Mouse (Mus musculus): ENCODE data around the gene En1. TPM values are rescaled to one million over a fixed set of nuclear protein-coding genes. Genes with fewer than 3 reads are reported as not detected.

En1 gene
- 1 to 10 TPM; 5.5 to 9.9 TPM for total RNA-seq (2021)
- long read RNA-seq, experiment 1, partial matches to known transcripts = 0 of 4 reads
- long read RNA-seq, experiment 1, other reads (novel, unspliced or antisense) = 0 of 4 reads
- long read RNA-seq, experiment 2, transcript En1-201 (2 exons, 2,624 nt) = major isoform, 5 of 6 reads
- long read RNA-seq, experiment 2, partial matches to known transcripts = 0 of 6 reads
- long read RNA-seq, experiment 2, other reads (novel, unspliced or antisense) = 1 of 6 reads

- intact Hi-C loops (cut with DNase I; ENCODE audit: low total_unique reads) = no loop called here
- peak; percentile 89 for DNase-seq
Measured at GRCm38 (mm10) chr1:120602031-120602730, at the start of gene En1. En1 (plus strand) TSS chr1:120602418.

GRCm38 (mm10) chr1:120556926-120557846, 45.0 kb upstream of the En1 start:
- no peak for DNase-seq
- intact Hi-C loops (cut with DNase I; ENCODE audit: low total_unique reads) = loop anchor here (10.0 kb wide), 1 partner anchor 352 kb away; no protein-coding TSS in a partner anchor

GRCm38 (mm10) chr1:120558341-120559285, 43.6 kb upstream of the En1 start:
- no peak for DNase-seq
- intact Hi-C loops (cut with DNase I; ENCODE audit: low total_unique reads) = loop anchor here (10.0 kb wide), 1 partner anchor 354 kb away; no protein-coding TSS in a partner anchor

GRCm38 (mm10) chr1:120559911-120560310, 42.3 kb upstream of the En1 start:
- DNase-seq = no peak
- intact Hi-C loops (cut with DNase I; ENCODE audit: low total_unique reads) = loop anchor here (10.0 kb wide), 1 partner anchor 355 kb away; no protein-coding TSS in a partner anchor

- intact Hi-C loops (cut with DNase I; ENCODE audit: low total_unique reads) = loop anchor here (10.0 kb wide), 1 partner anchor 833 kb away; no protein-coding TSS in a partner anchor
- DNase-seq = no peak
Measured at GRCm38 (mm10) chr1:120581306-120581705, 20.9 kb upstream of the En1 start.

- DNase-seq = no peak
- intact Hi-C loops (cut with DNase I; ENCODE audit: low total_unique reads) = loop anchor here (2.0 to 10.0 kb wide), 2 partner anchors 595 to 829 kb away; no protein-coding TSS in a partner anchor
Measured at GRCm38 (mm10) chr1:120585481-120585880, 16.7 kb upstream of the En1 start.

GRCm38 (mm10) chr1:120586500-120587110, 15.6 kb upstream of the En1 start:
- DNase-seq = peak; percentile 49
- intact Hi-C loops (cut with DNase I; ENCODE audit: low total_unique reads) = loop anchor here (10.0 kb wide), 1 partner anchor 828 kb away; no protein-coding TSS in a partner anchor

- no peak for DNase-seq
- intact Hi-C loops (cut with DNase I; ENCODE audit: low total_unique reads) = loop anchor here (10.0 kb wide), 1 partner anchor 827 kb away; no protein-coding TSS in a partner anchor
Measured at GRCm38 (mm10) chr1:120587431-120587830, 14.8 kb upstream of the En1 start.

GRCm38 (mm10) chr1:120587960-120588359, 14.3 kb upstream of the En1 start:
- intact Hi-C loops (cut with DNase I; ENCODE audit: low total_unique reads) = loop anchor here (10.0 kb wide), 1 partner anchor 827 kb away; no protein-coding TSS in a partner anchor
- no peak for DNase-seq

- no peak for DNase-seq
- intact Hi-C loops (cut with DNase I; ENCODE audit: low total_unique reads) = loop anchor here (10.0 kb wide), 1 partner anchor 826 kb away; no protein-coding TSS in a partner anchor
Measured at GRCm38 (mm10) chr1:120588362-120589027, 13.7 kb upstream of the En1 start.

- intact Hi-C loops (cut with DNase I; ENCODE audit: low total_unique reads) = loop anchor here (10.0 kb wide), 2 partner anchors 91 to 461 kb away; no protein-coding TSS in a partner anchor
- no peak for DNase-seq
Measured at GRCm38 (mm10) chr1:120593236-120593919, 8.8 kb upstream of the En1 start.

- DNase-seq = peak; percentile 40
- intact Hi-C loops (cut with DNase I; ENCODE audit: low total_unique reads) = loop anchor here (10.0 kb wide), 2 partner anchors 90 to 460 kb away; no protein-coding TSS in a partner anchor
Measured at GRCm38 (mm10) chr1:120594603-120595002, 7.6 kb upstream of the En1 start.

GRCm38 (mm10) chr1:120595471-120596240, 6.6 kb upstream of the En1 start:
- DNase-seq = no peak
- intact Hi-C loops (cut with DNase I; ENCODE audit: low total_unique reads) = loop anchor here (10.0 kb wide), 2 partner anchors 89 to 459 kb away; no protein-coding TSS in a partner anchor

GRCm38 (mm10) chr1:120596319-120596718, 5.9 kb upstream of the En1 start:
- intact Hi-C loops (cut with DNase I; ENCODE audit: low total_unique reads) = loop anchor here (10.0 kb wide), 2 partner anchors 88 to 458 kb away; no protein-coding TSS in a partner anchor
- DNase-seq = peak; percentile 77

GRCm38 (mm10) chr1:120596784-120597183, 5.4 kb upstream of the En1 start:
- intact Hi-C loops (cut with DNase I; ENCODE audit: low total_unique reads) = loop anchor here (10.0 kb wide), 2 partner anchors 88 to 458 kb away; no protein-coding TSS in a partner anchor
- DNase-seq = peak; percentile 30

GRCm38 (mm10) chr1:120597271-120597670, 4.9 kb upstream of the En1 start:
- intact Hi-C loops (cut with DNase I; ENCODE audit: low total_unique reads) = loop anchor here (10.0 kb wide), 2 partner anchors 88 to 458 kb away; no protein-coding TSS in a partner anchor
- DNase-seq = no peak

Data from gastrocnemius, postnatal 14 days (tissue).